Mouse (Mus musculus) T-helper 17 cell (primary cell): ENCODE data around the gene Fcamr.

Experiments used
- in situ Hi-C, 2 experiments: fragments of 300-600 bp; cut with MboI, MseI; formaldehyde crosslinking; loops; 1 replicate in 1 of 2; 2 replicates in 1 of 2; pipeline ENCODE4 v1.15.1; 2025; ENCODE audit warnings: high pct_unique_total_duplicates in 2 of 2

Fcamr gene

GRCm38 (mm10) chr1:130801511-130801910 is 809 bp downstream of the Fcamr start:
- in situ Hi-C loops = no loop called here

- in situ Hi-C loops = no loop called here
Observed at GRCm38 (mm10) chr1:130802976-130803375, 2.3 kb downstream of the Fcamr start.

DNA sequence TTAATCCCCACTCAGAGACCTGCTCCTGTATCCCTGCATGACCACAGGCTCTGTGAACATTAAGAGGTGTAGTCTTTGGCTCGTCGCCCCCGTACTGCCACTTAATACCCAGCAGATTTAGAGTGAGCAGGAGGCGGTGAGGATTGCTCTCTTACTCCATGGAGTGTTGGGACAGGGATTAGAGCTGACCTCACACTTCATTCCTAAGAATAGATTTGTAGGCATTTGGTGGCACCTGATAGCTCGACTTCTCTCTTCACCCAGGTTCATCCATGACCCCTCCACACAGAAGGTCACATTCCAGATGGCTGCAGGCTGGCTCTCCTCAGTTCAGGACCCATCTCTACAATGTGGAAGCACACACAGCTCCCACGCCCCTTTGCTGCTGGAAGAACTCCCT is 3.6 kb downstream of the Fcamr start:
- in situ Hi-C loops = no loop called here

- in situ Hi-C loops = no loop called here
Observed at GRCm38 (mm10) chr1:130810906-130811305, 10.2 kb downstream of the Fcamr start.

GRCm38 (mm10) chr1:130811316-130811715 is 10.6 kb downstream of the Fcamr start:
- in situ Hi-C loops = no loop called here

- in situ Hi-C loops = loop anchor here in 1 of 2 experiments (10.0 kb wide), 1 partner anchor 1495 kb away; the partner anchor contains the start of gene Nuak2
Observed at GRCm38 (mm10) chr1:130819737-130820136, 19.0 kb downstream of the Fcamr start.

DNA sequence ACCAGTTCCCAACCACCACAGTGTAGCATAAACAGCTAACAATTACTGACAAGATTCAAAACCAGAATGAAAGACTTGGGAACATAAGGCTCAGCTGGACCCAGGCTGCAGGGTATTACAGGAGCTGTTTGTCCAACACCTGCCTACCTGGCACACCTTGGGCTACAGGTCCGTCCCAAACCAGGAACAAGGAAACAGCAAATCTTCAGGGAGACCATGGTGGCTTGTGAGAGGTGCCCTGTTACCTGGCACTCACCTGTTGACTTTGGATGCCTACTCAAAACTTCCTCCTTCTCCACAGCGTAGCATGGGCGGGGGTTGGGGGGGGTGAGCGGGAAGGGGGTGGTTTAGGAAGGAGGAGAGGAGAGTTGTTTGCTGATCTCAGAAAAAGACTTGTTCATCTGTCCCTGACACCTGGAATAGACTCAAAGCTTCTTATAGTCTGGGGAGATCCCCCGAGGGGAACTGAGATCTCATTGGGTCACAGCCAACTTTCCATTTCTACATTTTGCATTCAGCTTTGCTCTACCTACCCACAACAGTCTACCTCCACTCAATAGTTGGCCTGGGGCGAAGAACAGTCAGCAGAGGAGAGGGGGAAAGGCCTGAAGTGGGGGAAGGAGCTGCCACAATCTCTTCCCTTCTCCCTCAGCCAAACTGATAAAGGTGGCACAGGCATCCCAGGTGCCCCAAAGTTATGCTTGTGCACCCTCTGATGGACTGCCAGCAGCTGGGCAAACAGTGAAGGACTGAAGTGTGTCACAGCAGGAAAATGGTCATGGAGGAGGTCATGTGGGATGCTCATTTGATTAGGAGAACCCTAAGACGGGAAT is 19.8 kb downstream of the Fcamr start:
- in situ Hi-C loops = loop anchor here in 1 of 2 experiments (10.0 kb wide), 1 partner anchor 1494 kb away; the partner anchor contains the start of gene Nuak2

- in situ Hi-C loops = loop anchor here in 1 of 2 experiments (10.0 kb wide), 1 partner anchor 1494 kb away; the partner anchor contains the start of gene Nuak2
Observed at GRCm38 (mm10) chr1:130821149-130821471, 20.4 kb downstream of the Fcamr start.

GRCm38 (mm10) chr1:130821911-130822625 is 21.4 kb downstream of the Fcamr start:
- in situ Hi-C loops = loop anchor here in 1 of 2 experiments (10.0 kb wide), 1 partner anchor 1493 kb away; the partner anchor contains the start of gene Nuak2

GRCm38 (mm10) chr1:130826448-130826847 is 25.7 kb downstream of the Fcamr start, which contains the start of gene Pigr:
Gene Pigr, plus strand, starts transcription at chr1:130826684.
- in situ Hi-C loops = loop anchor here in 1 of 2 experiments (10.0 kb wide), 1 partner anchor 1488 kb away; the partner anchor contains the start of gene Nuak2

GRCm38 (mm10) chr1:130828656-130829055 is 28.0 kb downstream of the Fcamr start:
- in situ Hi-C loops = loop anchor here in 1 of 2 experiments (10.0 kb wide), 1 partner anchor 1486 kb away; the partner anchor contains the start of gene Nuak2

DNA sequence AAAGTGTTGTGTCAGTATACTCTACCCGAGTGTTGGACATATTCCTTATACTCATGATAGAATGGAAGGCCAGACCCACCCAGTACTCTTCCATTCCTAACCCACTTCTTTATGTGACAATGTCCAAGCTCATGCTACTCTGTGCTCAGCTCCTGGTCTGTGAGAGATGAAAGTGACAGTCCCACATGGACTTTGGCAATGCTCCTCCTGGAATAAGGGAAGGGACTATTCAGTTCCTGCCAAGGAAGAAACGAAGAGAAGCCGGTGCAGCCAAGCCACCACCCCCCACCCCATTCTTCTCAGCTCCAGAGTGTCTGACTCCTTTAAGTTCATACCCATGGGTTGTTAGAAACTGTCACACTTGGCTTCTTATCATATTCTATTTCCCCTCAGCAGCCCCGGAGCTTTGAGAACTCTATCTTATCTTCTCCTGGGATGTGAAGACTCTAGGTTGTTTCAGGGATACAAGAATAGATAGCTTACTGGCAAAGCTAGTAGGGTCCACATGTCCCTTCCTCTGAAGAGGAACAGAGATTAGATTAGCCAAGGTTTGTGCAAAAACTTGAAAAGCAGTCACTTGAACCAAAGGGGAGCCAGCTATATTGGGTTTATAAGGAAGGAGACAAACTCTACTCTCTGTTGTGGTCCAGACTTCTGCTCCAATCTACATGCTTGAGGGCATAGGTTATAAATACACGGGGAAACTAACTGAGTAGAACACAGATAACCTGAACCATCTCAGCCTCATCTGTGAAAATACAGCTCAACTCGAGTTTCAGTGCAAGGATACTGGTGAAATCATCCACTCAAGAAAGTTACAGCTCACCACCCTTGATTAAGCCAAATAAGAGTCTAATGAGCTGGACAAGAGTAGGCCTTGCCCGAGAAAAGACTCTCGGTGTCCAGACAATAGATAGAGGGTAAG is 29.5 kb downstream of the Fcamr start:
- in situ Hi-C loops = loop anchor here in 1 of 2 experiments (10.0 kb wide), 1 partner anchor 1485 kb away; the partner anchor contains the start of gene Nuak2

DNA sequence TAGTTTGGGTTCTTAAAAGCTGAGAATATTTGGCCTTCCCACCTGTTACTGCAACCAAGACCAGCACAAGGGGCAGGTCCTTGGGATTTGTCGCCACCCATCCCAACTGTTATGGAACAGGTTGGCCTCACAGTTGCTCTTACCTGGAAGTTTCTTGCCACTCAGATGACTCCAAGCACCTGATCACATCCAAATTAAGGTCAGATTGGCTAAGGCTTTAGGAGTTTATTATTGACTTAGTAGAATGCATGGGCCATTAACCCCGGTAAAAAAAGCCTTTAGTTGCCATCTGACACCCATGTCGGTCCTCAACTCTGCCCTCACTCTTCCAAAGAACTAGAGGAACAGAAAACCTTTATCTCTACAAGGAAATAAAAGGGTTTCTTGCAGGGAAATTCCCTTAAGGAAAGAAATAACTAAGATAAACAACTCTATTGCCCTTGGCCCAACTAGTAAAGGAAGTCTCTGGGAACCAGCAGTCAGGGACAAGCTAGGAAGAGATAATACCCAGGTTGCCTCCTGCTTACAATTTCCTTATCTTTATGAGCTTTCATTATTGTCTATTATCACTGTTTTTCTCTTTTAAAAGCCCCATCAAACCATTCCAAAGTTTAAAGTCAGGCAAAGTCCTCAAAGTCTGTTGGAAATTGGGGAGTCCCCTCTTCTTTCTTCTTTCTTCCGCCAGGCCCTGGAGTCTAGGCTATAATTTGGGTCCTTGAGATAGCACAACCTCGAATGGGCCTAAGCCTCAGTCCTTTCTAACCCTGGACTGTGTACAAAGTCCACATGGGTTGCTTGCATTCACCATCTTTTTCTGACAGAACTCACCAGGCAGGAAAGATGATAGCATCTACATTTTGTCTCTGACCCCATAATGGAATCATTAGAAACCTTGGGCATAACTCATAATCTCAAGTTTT is 31.8 kb downstream of the Fcamr start:
- in situ Hi-C loops = no loop called here

GRCm38 (mm10) chr1:130835161-130835936 is 34.6 kb downstream of the Fcamr start:
- in situ Hi-C loops = no loop called here

DNA sequence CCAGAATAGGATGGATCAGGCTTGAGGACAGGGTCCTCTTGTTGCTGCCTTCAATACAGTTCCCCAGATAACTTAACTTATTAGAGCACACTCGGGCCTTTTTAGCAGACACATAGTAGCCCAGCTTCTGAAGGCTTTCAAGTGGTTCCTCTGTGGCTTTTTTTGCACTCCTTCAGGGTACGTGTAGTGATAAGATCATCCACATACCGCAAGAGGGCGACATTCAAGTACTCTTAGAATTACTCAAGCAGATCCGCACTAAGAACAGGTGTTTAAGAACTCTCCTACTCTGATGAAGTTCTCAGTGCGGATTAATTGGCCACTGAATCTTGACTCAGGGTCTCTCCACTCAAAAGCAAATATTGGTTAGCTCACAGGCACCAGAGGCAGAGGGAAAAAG is 37.6 kb downstream of the Fcamr start:
- in situ Hi-C loops = no loop called here

DNA sequence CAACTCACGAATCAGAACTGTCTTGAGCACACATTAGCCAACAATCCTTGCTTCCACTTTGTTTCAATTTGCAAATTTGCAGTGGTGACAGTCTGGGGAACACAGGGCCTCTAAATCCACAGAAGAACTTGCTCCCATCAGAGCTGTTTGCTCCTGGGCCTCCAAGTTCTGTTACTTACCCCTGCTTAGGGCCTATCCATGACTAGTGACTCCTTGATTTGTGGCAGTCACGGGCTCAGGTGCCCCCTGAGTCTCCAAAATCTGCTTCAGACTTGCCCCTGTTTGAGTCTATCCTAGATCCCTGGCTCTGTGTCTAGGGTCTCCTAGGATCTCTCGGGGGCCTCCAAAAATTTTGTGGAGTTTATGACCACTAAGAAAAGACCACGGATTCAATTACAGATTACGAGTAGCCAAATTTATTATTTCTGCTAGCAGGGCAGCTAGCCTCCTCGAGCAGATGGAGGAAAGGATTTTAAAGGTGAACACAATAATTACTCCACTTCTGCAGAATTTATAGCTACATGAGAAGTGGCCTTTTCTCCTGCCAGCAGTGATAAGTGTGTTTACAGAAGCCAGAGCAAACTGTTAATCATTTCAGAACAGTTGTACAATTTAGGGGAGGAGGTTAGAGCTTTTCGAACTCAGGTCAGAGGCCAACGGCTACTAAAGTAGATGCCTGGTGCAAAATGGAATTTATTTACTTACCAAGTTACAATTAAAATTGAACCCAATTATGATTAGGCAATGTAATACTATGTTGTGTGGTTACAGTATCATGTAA is 40.1 kb downstream of the Fcamr start:
- in situ Hi-C loops = no loop called here

GRCm38 (mm10) chr1:130841621-130842020 is 40.9 kb downstream of the Fcamr start:
- in situ Hi-C loops = no loop called here

DNA sequence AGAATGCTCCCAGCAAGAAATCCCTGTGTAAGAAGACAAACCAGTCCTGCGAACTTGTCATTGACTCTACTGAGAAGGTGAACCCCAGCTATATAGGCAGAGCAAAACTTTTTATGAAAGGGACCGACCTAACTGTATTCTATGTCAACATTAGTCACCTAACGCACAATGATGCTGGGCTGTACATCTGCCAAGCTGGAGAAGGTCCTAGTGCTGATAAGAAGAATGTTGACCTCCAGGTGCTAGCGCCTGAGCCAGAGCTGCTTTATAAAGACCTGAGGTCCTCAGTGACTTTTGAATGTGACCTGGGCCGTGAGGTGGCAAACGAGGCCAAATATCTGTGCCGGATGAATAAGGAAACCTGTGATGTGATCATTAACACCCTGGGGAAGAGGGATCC is 43.8 kb downstream of the Fcamr start:
- in situ Hi-C loops = no loop called here
